Mouse (Mus musculus) heart, embryonic 14.5 days (tissue): ENCODE data around the gene Pgf. TPM values are rescaled to one million over a fixed set of nuclear protein-coding genes. Genes with fewer than 3 reads are reported as not detected.
"Not testable (repeated sequence)": the region's sequence is repeated elsewhere in the genome, so short reads cannot be mapped to it uniquely, and the experiment has no call there.

Experiments
- ATAC-seq: fragments of 200-750 bp; cut with Nextera tagmentation; 2 replicates; pipeline ENCODE4 v1.8.0; 2017; ENCODE audit warnings: low read depth, moderate TSS enrichment; ENCODE audit not compliant: insufficient number of reproducible peaks, insufficient read depth, low FRiP score
- H3K27ac ChIP-seq, 2 experiments: fragments of 200-500 bp in 1 of 2; fragments of 300-500 bp in 1 of 2; sonication (generic) in 1 of 2; replicated peaks in 1 of 2; 2 replicates each; pipeline ENCODE4 v1.5.1; 2012 to 2014; ENCODE audit warnings: low read depth in 2 of 2, low read length in 2 of 2, control low read depth in 1 of 2, mild to moderate bottlenecking in 1 of 2, mixed read lengths in 1 of 2; ENCODE audit not compliant: control insufficient read depth in 1 of 2, insufficient read depth in 1 of 2
- H3K27me3 ChIP-seq: fragments of 300-500 bp; sonication (generic); 2 replicates; pipeline ENCODE4 v1.6.1; 2014; ENCODE audit warnings: mild to moderate bottlenecking, low read length, control low read depth; ENCODE audit not compliant: control insufficient read depth, insufficient read depth
- H3K36me3 ChIP-seq: fragments of 300-500 bp; sonication (generic); 2 replicates; pipeline ENCODE4 v1.6.1; 2014; ENCODE audit warnings: mild to moderate bottlenecking, control low read depth, low read length, mixed read lengths; ENCODE audit not compliant: control insufficient read depth, insufficient read depth
- H3K4me1 ChIP-seq, 2 experiments: fragments of 200-500 bp in 1 of 2; fragments of 300-500 bp in 1 of 2; sonication (generic) in 1 of 2; 2 replicates each; pipeline ENCODE4 v1.6.1; 2012 to 2014; ENCODE audit warnings: low read length in 2 of 2, control low read depth in 1 of 2, mixed read lengths in 1 of 2; ENCODE audit not compliant: control insufficient read depth in 2 of 2, insufficient read depth in 2 of 2
- H3K4me2 ChIP-seq: fragments of 300-500 bp; sonication (generic); 2 replicates; pipeline ENCODE4 v1.6.1; 2014; ENCODE audit warnings: mild to moderate bottlenecking, low read length
- H3K4me3 ChIP-seq, 2 experiments: fragments of 200-500 bp in 1 of 2; fragments of 300-500 bp in 1 of 2; sonication (generic) in 1 of 2; 2 replicates each; pipeline ENCODE4 v1.5.1; 2012 to 2014; ENCODE audit warnings: low read length in 2 of 2, mild to moderate bottlenecking in 2 of 2, control low read depth in 1 of 2, low read depth in 1 of 2, moderate library complexity in 1 of 2; ENCODE audit not compliant: control insufficient read depth in 1 of 2, insufficient read depth in 1 of 2
- H3K9ac ChIP-seq: fragments of 300-500 bp; sonication (generic); 2 replicates; pipeline ENCODE4 v1.6.1; 2014; ENCODE audit warnings: mild to moderate bottlenecking, low read length
- H3K9me3 ChIP-seq: fragments of 300-500 bp; sonication (generic); 2 replicates; pipeline ENCODE4 v1.6.1; 2016; ENCODE audit warnings: low read length, control low read depth; ENCODE audit not compliant: control insufficient read depth
- WGBS: fragments of 180-500 bp; shearing (Covaris S2); extraction: QIAGEN DNeasy Blood & Tissue Kit; methylation state at CpG from one replicate; pipeline ENCODE4 v1.1.7; 2014; 5-methylcytosine and 5-hydroxymethylcytosine counted together
- polyA plus RNA-seq: library from polyadenylated mRNA; unstranded; fragments of >200 nt; fragmentation: Nextera tagmentation; extraction: Ambion mirVana; gene quantifications from 2 replicates; pipeline ENCODE4 v1.2.1, GENCODE M21; 2014

The Pgf gene
- polyA plus RNA-seq, 1 experiment from 2014 or later: 10.6 TPM

DNA sequence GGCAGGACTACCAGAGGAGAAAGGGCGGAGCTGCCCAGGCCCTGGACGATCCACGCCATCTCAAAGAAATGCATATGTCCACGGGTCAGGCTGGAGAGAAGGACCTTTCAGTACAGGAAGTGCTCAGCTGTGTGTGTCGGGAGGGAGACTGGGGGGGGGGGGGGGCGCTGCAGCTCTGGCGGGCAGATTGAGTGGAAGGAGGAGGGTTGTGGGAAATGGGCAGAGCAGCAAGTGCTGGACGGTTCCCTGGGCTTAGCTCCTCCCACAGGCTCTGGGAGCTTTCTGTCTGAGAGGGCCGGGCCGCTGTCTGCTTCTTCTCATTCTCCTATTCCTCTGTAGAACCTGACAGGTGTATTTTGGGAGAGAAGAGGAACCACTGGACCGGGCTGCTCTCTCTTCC, 31.2 kb downstream of the Pgf start:
- Histone ChIP-seq H3K36me3 (no peaks in the 10 kb centered on the region), H3K9ac (no peak overlapping the region), H3K9me3 (no peaks in the 10 kb centered on the region), H3K4me3 (no peak overlapping the region), H3K4me2 (no peak overlapping the region), H3K27ac (no peak overlapping the region), H3K4me1 (peaks cover 3 to 22% of the 10 kb centered on the region in 2 experiments), H3K27me3 (no peaks in the 10 kb centered on the region; the same call in 1 of the 2 replicates)
- ATAC-seq: no peak
- WGBS: 25% methylated on average over 9 of the region's 11 CpGs

DNA sequence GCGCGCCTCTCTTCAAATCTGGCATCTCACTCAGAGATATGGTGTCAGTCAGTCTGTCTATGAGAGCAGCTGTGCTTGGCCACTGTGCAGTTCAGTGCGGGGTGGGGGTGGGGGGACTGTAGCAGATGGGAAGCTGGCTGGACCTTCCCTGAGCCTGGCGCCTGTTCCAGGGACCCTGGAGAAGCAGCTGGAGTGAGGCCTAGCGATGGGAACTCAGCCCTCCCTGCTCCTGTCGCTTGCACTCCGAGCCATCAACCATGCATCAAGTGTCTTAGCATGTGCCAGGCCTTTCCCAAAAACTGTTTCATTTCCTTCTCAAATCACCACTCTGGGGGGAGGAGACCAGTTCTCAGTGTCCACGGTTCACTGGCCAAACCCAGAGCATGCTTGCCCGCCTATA, 32.0 kb downstream of the Pgf start:
- WGBS: 49% methylated on average over 9 of the region's 9 CpGs
- H3K36me3 ChIP-seq: no peaks in the 10 kb centered on the region
- H3K4me3 ChIP-seq: no peak overlapping the region
- H3K9ac ChIP-seq: no peak overlapping the region
- no peak overlapping the region; a peak in 1 of 4 replicates for H3K27ac ChIP-seq
- ATAC-seq: no peak
- no peaks in the 10 kb centered on the region for H3K9me3 ChIP-seq
- H3K27me3 ChIP-seq: no peaks in the 10 kb centered on the region
- no peak overlapping the region for H3K4me2 ChIP-seq
- H3K4me1 ChIP-seq: peaks cover 3 to 18% of the 10 kb centered on the region in 2 experiments

DNA sequence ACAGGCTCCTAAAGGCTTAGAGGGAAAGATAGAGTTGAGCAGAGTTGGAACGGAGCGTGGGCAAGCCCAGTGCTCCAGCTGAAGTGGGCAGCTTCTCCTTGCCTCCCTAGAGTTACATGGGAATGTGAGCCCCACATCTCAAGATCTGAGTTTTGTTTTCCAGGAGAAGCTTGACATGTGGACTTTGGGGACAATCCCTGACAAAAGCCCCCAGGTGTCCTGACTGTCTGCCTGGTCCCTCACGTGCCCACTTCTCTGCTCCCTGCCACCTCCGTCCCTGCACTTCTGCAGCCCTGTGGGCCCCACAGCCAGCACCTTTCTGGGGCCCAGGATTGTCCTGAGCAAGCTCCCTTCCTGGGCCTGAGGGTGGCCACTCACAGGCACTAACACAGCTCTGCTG, 32.8 kb downstream of the Pgf start:
- peaks cover 0 to 14% of the 10 kb centered on the region in 2 experiments; a peak in 2 of 4 replicates for H3K4me1 ChIP-seq
- 90% methylated on average over 4 of the region's 4 CpGs for WGBS
- no peak overlapping the region for H3K4me3 ChIP-seq
- H3K9ac ChIP-seq: no peak overlapping the region
- peaks cover 7% of the 10 kb centered on the region; the same call in 1 of the 2 replicates for H3K27me3 ChIP-seq
- H3K36me3 ChIP-seq: no peaks in the 10 kb centered on the region
- ATAC-seq: no peak
- H3K27ac ChIP-seq: no peak overlapping the region
- H3K4me2 ChIP-seq: no peak overlapping the region
- no peaks in the 10 kb centered on the region for H3K9me3 ChIP-seq

DNA sequence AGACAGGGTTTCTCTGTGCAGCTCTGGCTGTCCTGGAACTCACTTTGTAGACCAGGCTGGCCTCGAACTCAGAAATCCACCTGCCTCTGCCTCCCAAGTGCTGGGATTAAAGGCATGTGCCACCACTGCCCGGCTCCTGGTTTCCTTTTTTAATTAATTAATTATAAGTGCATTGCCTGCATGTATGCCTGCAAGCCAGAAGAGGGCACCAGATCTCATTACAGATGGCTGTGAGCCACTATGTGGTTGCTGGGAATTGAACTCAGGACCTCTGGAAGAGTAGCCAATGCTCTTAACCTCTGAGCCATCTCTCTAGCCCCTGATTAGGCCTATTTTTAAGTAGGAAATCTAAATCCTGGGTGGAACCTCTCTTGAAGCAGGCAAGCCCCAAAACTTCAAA, 33.3 kb downstream of the Pgf start:
- not testable (repeated sequence) for H3K4me3 ChIP-seq, H3K27me3 ChIP-seq, H3K36me3 ChIP-seq, H3K9me3 ChIP-seq, H3K4me2 ChIP-seq, ATAC-seq, H3K9ac ChIP-seq, H3K27ac ChIP-seq
- WGBS: 83% methylated on average over 2 of the region's 2 CpGs
- H3K4me1 ChIP-seq: peaks cover 0 to 14% of the 10 kb centered on the region in 2 experiments; a peak in 2 of 4 replicates

DNA sequence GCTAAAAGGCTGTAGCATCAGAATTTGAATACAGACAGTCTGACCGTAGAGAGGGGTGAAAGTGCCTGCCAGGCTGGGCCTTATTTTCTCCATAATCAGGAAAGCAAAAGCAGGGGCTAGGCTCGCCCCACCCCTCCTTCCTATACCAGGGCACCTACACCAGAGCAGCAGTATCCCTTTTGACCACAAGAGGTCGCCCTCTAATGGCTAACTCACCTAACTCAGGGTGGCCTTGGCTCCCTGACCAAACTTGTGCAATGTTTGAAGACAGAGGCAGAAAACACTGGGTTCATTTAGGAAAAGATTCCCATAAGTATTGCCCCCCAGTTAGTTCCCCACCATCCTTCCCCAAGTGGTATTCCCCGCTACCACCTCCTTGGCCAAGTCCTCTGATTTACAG, 34.8 kb downstream of the Pgf start:
- H3K9ac ChIP-seq: no peak overlapping the region
- H3K9me3 ChIP-seq: no peaks in the 10 kb centered on the region
- H3K27me3 ChIP-seq: peaks cover 8% of the 10 kb centered on the region; the same call in 1 of the 2 replicates
- H3K4me2 ChIP-seq: no peak overlapping the region
- WGBS: 24% methylated on average over 4 of the region's 4 CpGs
- no peak overlapping the region for H3K4me3 ChIP-seq
- no peak overlapping the region for H3K27ac ChIP-seq
- H3K36me3 ChIP-seq: no peaks in the 10 kb centered on the region
- ATAC-seq: no peak; the same call in 1 of the 2 replicates
- H3K4me1 ChIP-seq: peaks cover 0 to 14% of the 10 kb centered on the region in 2 experiments; a peak in 2 of 4 replicates

DNA sequence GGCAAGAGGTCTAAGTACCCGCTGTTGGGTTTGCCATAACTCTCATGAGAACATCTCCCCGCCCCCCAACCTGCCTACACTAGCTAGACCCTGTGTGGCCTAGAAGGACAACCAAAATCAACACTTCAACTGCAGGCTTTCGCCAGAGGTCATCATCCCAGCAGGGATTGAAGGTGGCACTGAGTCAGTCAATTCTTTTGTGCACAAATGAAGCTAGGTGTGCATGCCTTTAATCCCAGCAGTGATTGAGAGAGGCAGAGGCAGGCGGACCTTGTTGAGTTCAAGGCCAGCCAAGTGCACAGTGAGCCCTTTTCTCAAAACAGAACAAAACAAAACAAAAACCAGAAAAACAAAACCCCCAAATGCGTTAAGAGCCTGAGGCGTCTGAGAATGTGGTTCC, 36.5 kb downstream of the Pgf start:
- 76% methylated on average over 6 of the region's 6 CpGs for WGBS
- Histone ChIP-seq H3K4me2 (no peak overlapping the region), H3K4me1 (peaks cover under 1 to 10% of the 10 kb centered on the region in 2 experiments; a peak in 3 of 4 replicates), H3K27ac (no peak overlapping the region), H3K27me3 (peaks cover 8% of the 10 kb centered on the region; the same call in 1 of the 2 replicates), H3K36me3 (no peaks in the 10 kb centered on the region), H3K9ac (no peak overlapping the region), H3K9me3 (no peaks in the 10 kb centered on the region), H3K4me3 (no peak overlapping the region)
- no peak for ATAC-seq

DNA sequence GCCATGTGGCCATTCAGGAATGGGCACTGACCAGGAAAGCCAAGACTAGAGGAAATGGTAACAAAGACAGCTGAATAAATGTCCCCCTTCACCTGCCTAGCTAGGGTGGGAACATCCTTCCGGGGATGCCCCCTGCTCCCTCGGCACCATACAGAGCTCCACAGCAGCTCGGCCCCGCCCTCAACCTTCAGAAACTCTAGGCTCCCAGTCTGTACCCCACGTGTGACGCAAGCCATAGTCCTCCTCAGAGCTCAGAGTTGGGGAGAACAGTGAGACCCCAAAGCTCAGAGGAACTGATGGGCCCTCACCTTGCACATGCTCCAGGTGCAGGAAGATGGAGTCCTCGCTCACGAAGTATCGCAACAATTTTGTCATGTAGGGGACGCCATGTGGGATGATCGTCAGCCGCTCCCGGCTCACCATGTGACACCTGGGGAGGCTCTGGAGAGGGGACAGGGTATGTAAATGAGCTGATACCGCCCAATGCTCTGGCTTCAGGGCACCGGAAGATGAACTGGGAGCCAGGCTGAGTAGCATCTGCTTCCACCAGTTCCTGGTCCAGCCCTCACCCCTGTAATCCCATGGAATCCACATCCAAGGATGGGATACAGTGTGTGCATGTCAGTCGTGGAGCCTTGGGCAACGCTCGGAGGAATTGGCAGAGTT, 37.4 kb downstream of the Pgf start:
- H3K27ac ChIP-seq: no peak overlapping the region
- H3K4me3 ChIP-seq: no peak overlapping the region
- H3K27me3 ChIP-seq: peaks cover 8% of the 10 kb centered on the region; the same call in 1 of the 2 replicates
- peaks cover 3 to 9% of the 10 kb centered on the region in 2 experiments; a peak in 3 of 4 replicates for H3K4me1 ChIP-seq
- peaks cover 6% of the 10 kb centered on the region for H3K36me3 ChIP-seq
- peak overlapping the region; percentile 31 for H3K4me2 ChIP-seq
- ATAC-seq: no peak
- 32% methylated on average over 18 of the region's 18 CpGs for WGBS
- no peaks in the 10 kb centered on the region for H3K9me3 ChIP-seq
- H3K9ac ChIP-seq: no peak overlapping the region
